Comparison of ENCODE assay signal across 8 mouse cellular contexts in genomic region chr6:7844412-7844801, GRCm38 (mm10). TPM values are rescaled to one million over a fixed set of nuclear protein-coding genes. Genes with fewer than 3 reads are reported as not detected.
A peak's percentile ranks its signal among the peaks of the same experiment; 100 is the strongest.
DNase-seq lines count a peak whose midpoint lies in the region; ATAC-seq and TF ChIP-seq lines count a peak whose summit lies in the region.

No protein-coding gene starts in this region.

- peaks cover 38% of the 10 kb centered on the region for H3K4me1 ChIP-seq in erythroblast, embryonic 14.5 days (ENCODE audit: control insufficient read depth)
- peaks cover 31% of the 10 kb centered on the region for H3K4me1 ChIP-seq in heart, embryonic 13.5 days
- H3K4me1 ChIP-seq in liver, embryonic 12.5 days: peaks cover 32% of the 10 kb centered on the region
- H3K4me1 ChIP-seq in stomach, embryonic 15.5 days: peaks cover 14% of the 10 kb centered on the region; the same call in 1 of the 2 replicates

- H3K36me3 ChIP-seq in C2C12 (ENCODE audit: control insufficient read depth, insufficient read depth): no peaks in the 10 kb centered on the region
- H3K36me3 ChIP-seq in erythroblast, embryonic 14.5 days (ENCODE audit: control insufficient read depth): peaks cover 19% of the 10 kb centered on the region
- no peaks in the 10 kb centered on the region for H3K36me3 ChIP-seq in heart, embryonic 13.5 days
- H3K36me3 ChIP-seq in liver, embryonic 12.5 days: no peaks in the 10 kb centered on the region
- H3K36me3 ChIP-seq in stomach, embryonic 15.5 days: no peaks in the 10 kb centered on the region

- H3K27ac ChIP-seq in heart, embryonic 13.5 days (replicated peaks): peak overlapping the region; percentile 92
- H3K27ac ChIP-seq in liver, embryonic 12.5 days: peak overlapping the region; percentile 96
- H3K27ac ChIP-seq in stomach, embryonic 15.5 days: peak overlapping the region; percentile 96

- H3K4me2 ChIP-seq in heart, embryonic 13.5 days: peak overlapping the region; percentile 74
- peak overlapping the region; percentile 70 for H3K4me2 ChIP-seq in liver, embryonic 12.5 days
- H3K4me2 ChIP-seq in stomach, embryonic 15.5 days: peak overlapping the region; percentile 54

- H3K9ac ChIP-seq in heart, embryonic 13.5 days: peak overlapping the region; percentile 91
- peak overlapping the region; percentile 99 for H3K9ac ChIP-seq in liver, embryonic 12.5 days
- H3K9ac ChIP-seq in stomach, embryonic 15.5 days: peak overlapping the region; percentile 62; the same call in 1 of the 2 replicates

- no peak for TF ChIP-seq CTCF in C2C12 (IDR thresholded peaks at IDR 0.05; ENCODE audit: control insufficient read depth, insufficient read depth, insufficient read length)
- peak; percentile 54; the same call in 1 of the 2 replicates for TF ChIP-seq CTCF in brain, embryonic 14.5 days (IDR thresholded peaks at IDR 0.05; ENCODE audit: borderline replicate concordance, extremely low read depth, insufficient read depth, insufficient read length)

- no peaks in the 10 kb centered on the region for H3K27me3 ChIP-seq in C2C12 (ENCODE audit: control insufficient read depth, insufficient read depth, insufficient read length)
- H3K27me3 ChIP-seq in erythroblast, embryonic 14.5 days (ENCODE audit: control insufficient read depth): no peaks in the 10 kb centered on the region
- no peaks in the 10 kb centered on the region for H3K27me3 ChIP-seq in heart, embryonic 13.5 days (replicated peaks)
- H3K27me3 ChIP-seq in liver, embryonic 12.5 days (replicated peaks): no peaks in the 10 kb centered on the region
- no peaks in the 10 kb centered on the region for H3K27me3 ChIP-seq in stomach, embryonic 15.5 days (replicated peaks)

- peak; percentile 99 for DNase-seq in brain, embryonic 14.5 days (ENCODE audit: low read depth)
- peak; percentile 100 for DNase-seq in kidney, postnatal 10 days
- DNase-seq in natural killer cell, adult 2 months (ENCODE audit: low spot score in 2 of 2): peak; percentile 99

- no peak overlapping the region for H3ac ChIP-seq in C2C12 (ENCODE audit: control insufficient read depth, insufficient read length, low read depth)

- peaks cover 42% of the 10 kb centered on the region for H3K79me2 ChIP-seq in C2C12 (ENCODE audit: control insufficient read depth, insufficient read depth)

- peak; percentile 99 for ATAC-seq in heart, embryonic 13.5 days (ENCODE audit: extremely low read depth, insufficient number of reproducible peaks, low FRiP score, low TSS enrichment)
- ATAC-seq in liver, embryonic 12.5 days: peak; percentile 95
- ATAC-seq in stomach, embryonic 15.5 days (ENCODE audit: insufficient read depth, low FRiP score, low read depth): peak; percentile 96

- peaks cover 17% of the 10 kb centered on the region for H3K79me3 ChIP-seq in C2C12 (ENCODE audit: low read depth)

- no peak for TF ChIP-seq POLR2A in brain, embryonic 14.5 days (IDR thresholded peaks at IDR 0.05; ENCODE audit: borderline replicate concordance, extremely low read depth, insufficient read depth, insufficient read length, poor library complexity, severe bottlenecking)

- no peaks in the 10 kb centered on the region for H3K9me3 ChIP-seq in erythroblast, embryonic 14.5 days (ENCODE audit: control insufficient read depth, low read length)
- H3K9me3 ChIP-seq in heart, embryonic 13.5 days: no peaks in the 10 kb centered on the region
- no peaks in the 10 kb centered on the region for H3K9me3 ChIP-seq in liver, embryonic 12.5 days (replicated peaks)
- H3K9me3 ChIP-seq in stomach, embryonic 15.5 days: no peaks in the 10 kb centered on the region

- H3K4me3 ChIP-seq in C2C12 (ENCODE audit: insufficient read depth, poor library complexity, severe bottlenecking): peak overlapping the region; percentile 65
- H3K4me3 ChIP-seq in erythroblast, embryonic 14.5 days (replicated peaks): peak overlapping the region; percentile 94
- H3K4me3 ChIP-seq in heart, embryonic 13.5 days: peak overlapping the region; percentile 70
- H3K4me3 ChIP-seq in liver, embryonic 12.5 days: peak overlapping the region; percentile 96
- peak overlapping the region; percentile 83 for H3K4me3 ChIP-seq in stomach, embryonic 15.5 days (replicated peaks)

- WGBS in heart, embryonic 13.5 days: under 1% methylated on average over 15 of the region's 33 CpGs
- under 1% methylated on average over 28 of the region's 33 CpGs for WGBS in liver, embryonic 12.5 days (ENCODE audit: insufficient replicate concordance)
- WGBS in stomach, embryonic 15.5 days: under 1% methylated on average over 33 of the region's 33 CpGs

TF ChIP-seq in C2C12, 6 proteins besides CTCF, POLR2A, EP300 and RAD21:
- TF ChIP-seq MYOG (IDR thresholded peaks at IDR 0.05; ENCODE audit: control insufficient read depth, extremely low read depth, insufficient read length): no peak
- no peak for TF ChIP-seq CEBPB (IDR thresholded peaks at IDR 0.05; ENCODE audit: low read depth)
- TF ChIP-seq MAX (IDR thresholded peaks at IDR 0.05): no peak
- TF ChIP-seq MYOD1 (IDR thresholded peaks at IDR 0.05; ENCODE audit: control insufficient read depth, insufficient read length, low read depth): peak; percentile 34
- no peak for TF ChIP-seq USF1 (IDR thresholded peaks at IDR 0.05; ENCODE audit: low read depth)
- no peak for TF ChIP-seq FOSL1 (IDR thresholded peaks at IDR 0.05; ENCODE audit: insufficient read depth, low read length, poor library complexity, severe bottlenecking)
TF ChIP-seq in C2C12: peak in this region for 1.

RNA-seq across cellular contexts. Expression of gene C1galt1, which starts 0.2 kb away (rescaled TPM):
- 4.0 TPM for polyA plus RNA-seq in C2C12 (2012; fragmentation: generic; extraction: Trizol)
- polyA plus RNA-seq in brain, embryonic 14.5 days (2012; rRNA removed): 6.6 and 7.3 TPM in 2 replicates
- polyA plus RNA-seq in erythroblast, embryonic 14.5 days (2012): 0.14 and 0.25 TPM in 2 replicates
- polyA plus RNA-seq in heart, embryonic 13.5 days (2015; fragmentation: Nextera tagmentation; extraction: Ambion mirVana): 2.4 and 2.8 TPM in 2 replicates
- polyA plus RNA-seq in liver, embryonic 12.5 days (2016; fragmentation: Nextera tagmentation; extraction: Ambion mirVana): 5.9 and 6.3 TPM in 2 replicates
- 7.1 and 7.2 TPM in 2 replicates for polyA plus RNA-seq in stomach, embryonic 15.5 days (2015; fragmentation: Nextera tagmentation; extraction: Ambion mirVana)

Comparison
In these comparisons a context has a peak if more than half of its experiments do, and no peak if none do; other contexts are left out.
1. Peak in every context shown above with its lines: DNase-seq, ATAC-seq, H3K4me3 ChIP-seq and H3K27ac ChIP-seq.